Mouse (Mus musculus): ENCODE measurements around the gene Olfr147.
"Not testable (repeated sequence)": the region's sequence is repeated elsewhere in the genome, so short reads cannot be mapped to it uniquely, and the experiment has no call there.

The Olfr147 gene

GRCm38 (mm10) chr9:38401398-38401797 is at the start of gene Olfr147:
TSS of gene Olfr147 (plus strand) at chr9:38401698.
- no peak for DNase-seq (ENCODE audit: low spot score)

GRCm38 (mm10) chr9:38366596-38366995 is 34.9 kb upstream of the Olfr147 start, which contains the start of gene Olfr250:
TSS of gene Olfr250 (plus strand) at chr9:38366896.
- no peak for DNase-seq (ENCODE audit: low spot score)

- no peak for DNase-seq (ENCODE audit: low spot score)
These were observed 24.7 kb upstream of the Olfr147 start, which contains the start of gene Olfr251 for GRCm38 (mm10) chr9:38376786-38377185. TSS of gene Olfr251 (plus strand) at chr9:38377086.

- DNase-seq (ENCODE audit: low spot score) = not testable (repeated sequence)
These were observed 6.0 kb downstream of the Olfr147 start for GRCm38 (mm10) chr9:38407502-38407901.

- DNase-seq (ENCODE audit: low spot score) = not testable (repeated sequence)
These were observed 12.0 kb downstream of the Olfr147 start for GRCm38 (mm10) chr9:38413502-38413901.

GRCm38 (mm10) chr9:38423801-38424200 is 22.3 kb downstream of the Olfr147 start:
- no peak for DNase-seq (ENCODE audit: low spot score)

- no peak for DNase-seq (ENCODE audit: low spot score)
These were observed 25.5 kb downstream of the Olfr147 start for GRCm38 (mm10) chr9:38427026-38427425.

- DNase-seq (ENCODE audit: low spot score) = no peak
These were observed 27.7 kb downstream of the Olfr147 start, which contains the start of gene Olfr901 for GRCm38 (mm10) chr9:38429155-38429554. TSS of gene Olfr901 (plus strand) at chr9:38429455.

- no peak for DNase-seq (ENCODE audit: low spot score)
These were observed 45.9 kb downstream of the Olfr147 start, which contains the start of gene Olfr902 for GRCm38 (mm10) chr9:38447352-38447751. TSS of gene Olfr902 (plus strand) at chr9:38447652.
